Mouse (Mus musculus) intestine, embryonic 15.5 days (tissue): ENCODE results near the gene Gapdhs. TPM values are rescaled to one million over a fixed set of nuclear protein-coding genes. Genes with fewer than 3 reads are reported as not detected.
A peak's percentile ranks its signal among the peaks of the same experiment; 100 is the strongest.

Experiments
- ATAC-seq: fragments of 200-750 bp; cut with Nextera tagmentation; 2 replicates; pipeline ENCODE4 v1.8.0; 2017; ENCODE audit warnings: moderate TSS enrichment, moderate library complexity
- H3K27ac ChIP-seq: fragments of 300-500 bp; sonication (generic); 2 replicates; pipeline ENCODE4 v1.5.1; 2015; ENCODE audit warnings: mild to moderate bottlenecking, inconsistent platforms
- H3K27me3 ChIP-seq: fragments of 300-500 bp; sonication (generic); replicated peaks from 2 replicates; pipeline ENCODE4 v1.6.1; 2015; ENCODE audit warnings: inconsistent platforms
- H3K36me3 ChIP-seq: fragments of 300-500 bp; sonication (generic); 2 replicates; pipeline ENCODE4 v1.6.1; 2015; ENCODE audit warnings: inconsistent platforms
- H3K4me1 ChIP-seq: fragments of 300-500 bp; sonication (generic); replicated peaks from 2 replicates; pipeline ENCODE4 v1.6.1; 2015; ENCODE audit warnings: inconsistent platforms
- H3K4me2 ChIP-seq: fragments of 300-500 bp; sonication (generic); replicated peaks from 2 replicates; pipeline ENCODE4 v1.6.1; 2015; ENCODE audit warnings: mild to moderate bottlenecking, inconsistent platforms
- H3K4me3 ChIP-seq: fragments of 300-500 bp; sonication (generic); replicated peaks from 2 replicates; pipeline ENCODE4 v1.5.1; 2015; ENCODE audit warnings: inconsistent platforms
- H3K9ac ChIP-seq: fragments of 300-500 bp; sonication (generic); 2 replicates; pipeline ENCODE4 v1.6.1; 2015; ENCODE audit warnings: inconsistent platforms
- H3K9me3 ChIP-seq: fragments of 300-500 bp; sonication (generic); 2 replicates; pipeline ENCODE4 v1.6.1; 2016; ENCODE audit warnings: inconsistent platforms
- WGBS: fragments of 180-500 bp; shearing (Covaris S2); methylation state at CpG from one replicate; pipeline ENCODE4 v1.1.7; 2015; 5-methylcytosine and 5-hydroxymethylcytosine counted together
- polyA plus RNA-seq: library from polyadenylated mRNA; unstranded; fragments of >200 nt; fragmentation: Nextera tagmentation; extraction: Ambion mirVana; gene quantifications from 2 replicates; pipeline ENCODE4 v1.2.1, GENCODE M21; 2015

Gene Gapdhs
- polyA plus RNA-seq, 1 experiment from 2014 or later = 0.10 TPM

GRCm38 (mm10) chr7:30707441-30707840 lies 36.0 kb downstream of the Gapdhs start:
- 58% methylated on average over 1 of the region's 1 CpGs for WGBS
- Histone ChIP-seq H3K27me3 (no peaks in the 10 kb centered on the region), H3K4me1 (0 out of 2 replicates have a peak, but pooled peaks cover 3% of the 10 kb centered on the region), H3K4me3 (no peak overlapping the region), H3K27ac (no peak overlapping the region), H3K9ac (no peak overlapping the region), H3K4me2 (no peak overlapping the region), H3K9me3 (no peaks in the 10 kb centered on the region), H3K36me3 (no peaks in the 10 kb centered on the region)
- no peak; the same call in 1 of the 2 replicates for ATAC-seq

- Histone ChIP-seq H3K4me1 (0 out of 2 replicates have a peak, but pooled peaks cover 3% of the 10 kb centered on the region), H3K27ac (peak overlapping the region; percentile 71), H3K27me3 (no peaks in the 10 kb centered on the region), H3K36me3 (no peaks in the 10 kb centered on the region), H3K4me3 (no peak overlapping the region), H3K4me2 (no peak overlapping the region; the same call in 1 of the 2 replicates), H3K9me3 (no peaks in the 10 kb centered on the region), H3K9ac (no peak overlapping the region)
- ATAC-seq = peak; percentile 94
- WGBS = 50% methylated on average over 8 of the region's 8 CpGs
Measured at GRCm38 (mm10) chr7:30706214-30706882, 37.1 kb downstream of the Gapdhs start.

GRCm38 (mm10) chr7:30698589-30698988 lies 44.9 kb downstream of the Gapdhs start, which contains the start of gene 2200002J24Rik:
Gene 2200002J24Rik (plus strand): TSS chr7:30698926.
- no peak within 1 kb of the TSS for H3K27ac ChIP-seq
- H3K4me3 ChIP-seq = no peak within 1 kb of the TSS
- no peak within 1 kb of the TSS for H3K4me2 ChIP-seq
- no peaks in the 10 kb centered on the region for H3K9me3 ChIP-seq
- H3K4me1 ChIP-seq = peaks cover 9% of the 10 kb centered on the region; the same call in 1 of the 2 replicates
- no peak within 1 kb of the TSS for H3K9ac ChIP-seq
- H3K36me3 ChIP-seq = no peaks in the 10 kb centered on the region
- H3K27me3 ChIP-seq = no peaks in the 10 kb centered on the region
- WGBS = 34% methylated on average over 9 of the region's 9 CpGs
- ATAC-seq = peak; percentile 93

GRCm38 (mm10) chr7:30698101-30698500 lies 45.4 kb downstream of the Gapdhs start:
- WGBS = 53% methylated on average over 5 of the region's 5 CpGs
- no peak overlapping the region for H3K27ac ChIP-seq
- H3K4me1 ChIP-seq = peaks cover 9% of the 10 kb centered on the region; the same call in 1 of the 2 replicates

GRCm38 (mm10) chr7:30688325-30688724 lies 55.2 kb downstream of the Gapdhs start:
- peak; percentile 43; the same call in 1 of the 2 replicates for ATAC-seq
- H3K9me3 ChIP-seq = no peaks in the 10 kb centered on the region
- H3K4me3 ChIP-seq = no peak overlapping the region
- no peak overlapping the region for H3K9ac ChIP-seq
- no peaks in the 10 kb centered on the region for H3K36me3 ChIP-seq
- 71% methylated on average over 6 of the region's 6 CpGs for WGBS
- 0 out of 2 replicates have a peak, but pooled peaks cover 3% of the 10 kb centered on the region for H3K27me3 ChIP-seq
- H3K4me2 ChIP-seq = no peak overlapping the region
- H3K4me1 ChIP-seq = no peaks in the 10 kb centered on the region
- no peak overlapping the region for H3K27ac ChIP-seq

More at GRCm38 (mm10) chr7:30698101-30698500, 45.4 kb downstream of the Gapdhs start:
- H3K9me3 ChIP-seq = no peaks in the 10 kb centered on the region
- H3K4me3 ChIP-seq = no peak overlapping the region
- no peak overlapping the region for H3K9ac ChIP-seq
- H3K4me2 ChIP-seq = no peak overlapping the region
- ATAC-seq = peak; percentile 29; the same call in 1 of the 2 replicates
- no peaks in the 10 kb centered on the region for H3K36me3 ChIP-seq
- H3K27me3 ChIP-seq = no peaks in the 10 kb centered on the region

GRCm38 (mm10) chr7:30683425-30683824 lies 60.1 kb downstream of the Gapdhs start:
- H3K27ac ChIP-seq = no peak overlapping the region
- WGBS = 74% methylated on average over 2 of the region's 2 CpGs
- no peaks in the 10 kb centered on the region for H3K4me1 ChIP-seq
- H3K4me2 ChIP-seq = no peak overlapping the region
- H3K9ac ChIP-seq = no peak overlapping the region
- no peaks in the 10 kb centered on the region for H3K36me3 ChIP-seq
- ATAC-seq = no peak
- 0 out of 2 replicates have a peak, but pooled peaks cover 3% of the 10 kb centered on the region for H3K27me3 ChIP-seq
- no peak overlapping the region for H3K4me3 ChIP-seq
- no peaks in the 10 kb centered on the region for H3K9me3 ChIP-seq

- 67% methylated on average over 5 of the region's 5 CpGs for WGBS
- Histone ChIP-seq H3K36me3 (no peaks in the 10 kb centered on the region), H3K4me1 (no peaks in the 10 kb centered on the region), H3K9me3 (no peaks in the 10 kb centered on the region), H3K27me3 (no peaks in the 10 kb centered on the region), H3K27ac (no peak overlapping the region), H3K4me3 (no peak overlapping the region), H3K4me2 (no peak overlapping the region), H3K9ac (no peak overlapping the region)
- no peak for ATAC-seq
Measured at GRCm38 (mm10) chr7:30681897-30682296, 61.6 kb downstream of the Gapdhs start.

Other genes with a start within 250 kb of the Gapdhs start
- gene Arhgap33, start 208.6 kb downstream of the Gapdhs start, polyA plus RNA-seq = 7.4 and 7.8 TPM in 2 replicates
- 37.8 and 41.5 TPM in 2 replicates for gene Hspb6, start 191.5 kb downstream of the Gapdhs start, polyA plus RNA-seq
- 8.7 and 10.0 TPM in 2 replicates for gene Proser3, start 191.4 kb downstream of the Gapdhs start, polyA plus RNA-seq
- gene Lin37, start 183.8 kb downstream of the Gapdhs start, polyA plus RNA-seq = 46.3 and 48.4 TPM in 2 replicates
- gene U2af1l4, start 180.4 kb downstream of the Gapdhs start, polyA plus RNA-seq = 73.4 and 76.6 TPM in 2 replicates
- gene Gm49396, start 180.3 kb downstream of the Gapdhs start, polyA plus RNA-seq = 9.0 and 10.3 TPM in 2 replicates
- 148 and 151 TPM in 2 replicates for gene Psenen, start 180.1 kb downstream of the Gapdhs start, polyA plus RNA-seq
- gene Igflr1, start 178.3 kb downstream of the Gapdhs start, polyA plus RNA-seq = 2.2 and 2.9 TPM in 2 replicates
- 6.5 and 7.2 TPM in 2 replicates for gene Kmt2b, start 155.0 kb downstream of the Gapdhs start, polyA plus RNA-seq
- 0.87 and 1.6 TPM in 2 replicates for gene Zbtb32, start 144.8 kb downstream of the Gapdhs start, polyA plus RNA-seq
- 8.5 and 10.0 TPM in 2 replicates for gene Upk1a, start 130.8 kb downstream of the Gapdhs start, polyA plus RNA-seq
- gene Cox6b1, start 117.5 kb downstream of the Gapdhs start, polyA plus RNA-seq = 1,191 and 1,300 TPM in 2 replicates
- gene Etv2, start 107.8 kb downstream of the Gapdhs start, polyA plus RNA-seq = not detected in 2 replicates
- 102 and 107 TPM in 2 replicates for gene Rbm42, start 93.4 kb downstream of the Gapdhs start, polyA plus RNA-seq
- gene Haus5, start 78.7 kb downstream of the Gapdhs start, polyA plus RNA-seq = 38.7 and 40.5 TPM in 2 replicates
- gene Pmis2, start 72.1 kb downstream of the Gapdhs start, polyA plus RNA-seq = not detected in 2 replicates
- gene 2200002J24Rik, start 44.8 kb downstream of the Gapdhs start, polyA plus RNA-seq = 3.2 and 4.7 TPM in 2 replicates
- gene Atp4a, start 31.5 kb downstream of the Gapdhs start, polyA plus RNA-seq = 1.3 and 2.0 TPM in 2 replicates
- gene Tmem147, start 14.1 kb downstream of the Gapdhs start, polyA plus RNA-seq = 220 and 257 TPM in 2 replicates
- 1.4 TPM in 2 replicates for gene Sbsn, start 7.8 kb upstream of the Gapdhs start, polyA plus RNA-seq
- gene Dmkn, start 20.1 kb upstream of the Gapdhs start, polyA plus RNA-seq = 4.6 and 5.3 TPM in 2 replicates
- gene Krtdap, start 44.2 kb upstream of the Gapdhs start, polyA plus RNA-seq = 1.9 and 2.8 TPM in 2 replicates
- gene Ffar2, start 80.1 kb upstream of the Gapdhs start, polyA plus RNA-seq = 10.9 and 15.5 TPM in 2 replicates
- 0.54 and 0.83 TPM in 2 replicates for gene Ffar3, start 112.5 kb upstream of the Gapdhs start, polyA plus RNA-seq
- 0.25 and 0.27 TPM in 2 replicates for gene Ffar1, start 117.9 kb upstream of the Gapdhs start, polyA plus RNA-seq
- 0.38 and 0.59 TPM in 2 replicates for gene Cd22, start 136.7 kb upstream of the Gapdhs start, polyA plus RNA-seq
- gene Mag, start 171.2 kb upstream of the Gapdhs start, polyA plus RNA-seq = 0.24 and 0.40 TPM in 2 replicates
- not detected in 2 replicates for gene Hamp2, start 181.0 kb upstream of the Gapdhs start, polyA plus RNA-seq
- gene Hamp, start 200.4 kb upstream of the Gapdhs start, polyA plus RNA-seq = 0.41 TPM in 1 of 2 replicates, not detected in the other
- 17.5 and 18.1 TPM in 2 replicates for gene Usf2, start 213.1 kb upstream of the Gapdhs start, polyA plus RNA-seq
- gene Lsr, start 229.8 kb upstream of the Gapdhs start, polyA plus RNA-seq = 146 and 163 TPM in 2 replicates
- 10.1 and 11.4 TPM in 2 replicates for gene Fam187b, start 230.1 kb upstream of the Gapdhs start, polyA plus RNA-seq